Mouse (Mus musculus) testis, adult 2 months (tissue): ENCODE measurements around the gene Rin3.

Experiments used
- CTCF ChIP-seq: fragments of 200-500 bp; IDR thresholded peaks from 2 replicates; pipeline ENCODE4 v1.5.1; 2012; ENCODE audit warnings: low read depth, mild to moderate bottlenecking, inconsistent platforms, low read length, moderate library complexity; ENCODE audit not compliant: control insufficient read depth, insufficient read depth, insufficient replicate concordance
- POLR2A ChIP-seq: fragments of 200-500 bp; IDR thresholded peaks from 2 replicates; pipeline ENCODE4 v1.6.1; 2012; ENCODE audit warnings: low read depth, mild to moderate bottlenecking, inconsistent platforms, low read length, moderate library complexity; ENCODE audit not compliant: control insufficient read depth

GRCm38 (mm10) chr12:102368556-102368955 lies 85.7 kb downstream of the Rin3 start:
- TF ChIP-seq CTCF (no peak), POLR2A (no peak)
